Mouse (Mus musculus): ENCODE measurements around the gene Slc25a44.
"Not testable (repeated sequence)": the region's sequence is repeated elsewhere in the genome, so short reads cannot be mapped to it uniquely, and the experiment has no call there.

DNA sequence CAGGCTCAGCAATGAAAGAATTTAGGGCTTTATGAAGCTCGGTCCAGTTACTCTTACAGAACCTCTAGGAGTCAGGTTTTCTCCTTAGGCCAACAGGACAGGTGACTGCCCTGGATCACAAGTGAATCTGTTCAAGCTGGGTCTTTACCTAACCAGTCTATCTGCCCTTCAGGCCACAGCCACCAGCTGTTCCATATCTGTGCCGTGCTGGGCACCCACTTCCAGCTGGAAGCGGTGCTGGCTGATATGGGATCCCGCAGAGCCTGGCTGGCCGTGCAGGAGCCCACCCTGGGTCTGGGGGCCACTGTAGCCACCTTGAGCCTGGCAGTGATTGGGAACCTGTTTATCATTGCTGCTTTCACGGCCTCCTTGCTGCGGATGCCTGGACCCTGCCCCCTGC is 57.4 kb downstream of the Slc25a44 start:
- TF ChIP-seq MAFK (IDR thresholded peaks at IDR 0.05; ENCODE audit: insufficient read depth, low read depth, low read length); HCFC1 (IDR thresholded peaks at IDR 0.05; ENCODE audit: borderline replicate concordance, insufficient read depth, low read length); ZC3H11A (IDR thresholded peaks at IDR 0.05; ENCODE audit: borderline replicate concordance, low read depth, low read length); ZNF384 (IDR thresholded peaks at IDR 0.05; ENCODE audit: low read depth, low read length): not testable (repeated sequence)

Data from ES-E14 (cell line).